Mouse (Mus musculus) CH12.LX (cell line): ENCODE measurements around the gene Trip12. TPM values are rescaled to one million over a fixed set of nuclear protein-coding genes. Genes with fewer than 3 reads are reported as not detected.

ENCODE experiments used
- DNase-seq: peaks from one replicate; pipeline ENCODE4 v3.0.0-alpha.2; 2013; ENCODE audit errors: extremely low read depth
- H3K27ac ChIP-seq: 2 replicates; pipeline ENCODE4 v1.5.1; 2012; ENCODE audit warnings: low read depth, mild to moderate bottlenecking, control low read depth, moderate library complexity; ENCODE audit not compliant: insufficient read depth
- H3K27me3 ChIP-seq: replicated peaks from 2 replicates; pipeline ENCODE3; 2012; ENCODE audit warnings: inconsistent platforms
- H3K36me3 ChIP-seq, 2 experiments: replicated peaks in 1 of 2; 2 replicates each; pipeline versions ENCODE3 to v1.6.1; 2012; ENCODE audit warnings: inconsistent platforms in 1 of 2, low read length in 1 of 2, mild to moderate bottlenecking in 1 of 2, mixed read lengths in 1 of 2, moderate library complexity in 1 of 2; ENCODE audit not compliant: control insufficient read depth in 1 of 2, insufficient read depth in 1 of 2
- H3K4me1 ChIP-seq, 2 experiments: 2 replicates each; pipeline ENCODE4 v1.6.1; 2012; ENCODE audit warnings: inconsistent platforms in 1 of 2, moderate library complexity in 1 of 2; ENCODE audit not compliant: insufficient read depth in 2 of 2, control insufficient read depth in 1 of 2
- H3K4me2 ChIP-seq: 2 replicates; pipeline ENCODE4 v1.6.1; 2012; ENCODE audit warnings: low read depth, mild to moderate bottlenecking, control low read depth; ENCODE audit not compliant: poor library complexity, insufficient read depth, severe bottlenecking
- H3K4me3 ChIP-seq, 3 experiments: fragments of 150-350 bp in 1 of 3; sonication (generic) in 1 of 3; replicated peaks in 1 of 3; 2 replicates each; pipeline versions ENCODE3 to v1.5.1; 2011 to 2012; ENCODE audit warnings: low read depth in 2 of 3, low read length in 2 of 3, mild to moderate bottlenecking in 2 of 3, moderate library complexity in 2 of 3, control low read depth in 1 of 3, improper control_type of control experiment in 1 of 3, inconsistent platforms in 1 of 3, mixed read lengths in 1 of 3; ENCODE audit not compliant: poor library complexity in 1 of 3
- H3K79me2 ChIP-seq: replicated peaks from 2 replicates; pipeline ENCODE4 v1.6.1; 2012; ENCODE audit warnings: mild to moderate bottlenecking, moderate library complexity; ENCODE audit not compliant: control insufficient read depth, poor library complexity, insufficient read depth, severe bottlenecking; ENCODE audit errors: extremely low read depth
- H3K9ac ChIP-seq: 2 replicates; pipeline ENCODE4 v1.6.1; 2012; ENCODE audit warnings: low read depth, mild to moderate bottlenecking, control low read depth, moderate library complexity; ENCODE audit not compliant: insufficient read depth
- H3K9me3 ChIP-seq: replicated peaks from 2 replicates; pipeline ENCODE3; 2012; ENCODE audit warnings: low read length, inconsistent platforms, mixed read lengths
- CHD2 ChIP-seq: IDR thresholded peaks from 2 replicates; pipeline ENCODE4 v1.6.1; 2011; ENCODE audit warnings: low read length, improper control_type of control experiment
- CTCF ChIP-seq, 2 experiments: IDR thresholded peaks in 1 of 2; conservative IDR thresholded peaks in 1 of 2; 2 replicates each; pipeline ENCODE4 v1.5.1; 2011 to 2012; ENCODE audit warnings: low read depth in 2 of 2, low read length in 2 of 2, improper control_type of control experiment in 1 of 2, inconsistent platforms in 1 of 2, mild to moderate bottlenecking in 1 of 2, moderate library complexity in 1 of 2
- ETS1 ChIP-seq: conservative IDR thresholded peaks from 2 replicates; pipeline ENCODE4 v1.6.1; 2012; ENCODE audit warnings: low read depth, mild to moderate bottlenecking, inconsistent platforms, low read length, improper control_type of control experiment, moderate library complexity
- JUND ChIP-seq: conservative IDR thresholded peaks from 2 replicates; pipeline ENCODE4 v1.6.1; 2011; ENCODE audit warnings: low read depth, low read length, improper control_type of control experiment
- MAFK ChIP-seq: IDR thresholded peaks from 2 replicates; pipeline ENCODE4 v1.6.1; 2011; ENCODE audit warnings: low read length, improper control_type of control experiment; ENCODE audit not compliant: insufficient replicate concordance
- MAZ ChIP-seq: IDR thresholded peaks from 2 replicates; pipeline ENCODE4 v1.6.1; 2012; ENCODE audit warnings: low read depth, mild to moderate bottlenecking, inconsistent platforms, low read length, improper control_type of control experiment, moderate library complexity
- MEF2A ChIP-seq: IDR thresholded peaks from 2 replicates; pipeline ENCODE4 v1.6.1; 2014; ENCODE audit warnings: low read depth, mild to moderate bottlenecking, inconsistent platforms, low read length, improper control_type of control experiment, borderline replicate concordance
- MXI1 ChIP-seq: IDR thresholded peaks from 2 replicates; pipeline ENCODE4 v1.6.1; 2011; ENCODE audit warnings: mild to moderate bottlenecking, low read depth, low read length, improper control_type of control experiment
- POLR2A ChIP-seq: IDR thresholded peaks from 2 replicates; pipeline ENCODE4 v1.6.1; 2011; ENCODE audit warnings: low read depth, mild to moderate bottlenecking, improper control_type of control experiment, low read length
- POLR2AphosphoS2 ChIP-seq: IDR thresholded peaks from 2 replicates; pipeline ENCODE4 v1.6.1; 2011; ENCODE audit warnings: low read depth, low read length, improper control_type of control experiment
- RAD21 ChIP-seq: IDR thresholded peaks from 2 replicates; pipeline ENCODE4 v1.6.1; 2011; ENCODE audit warnings: low read depth, mild to moderate bottlenecking, low read length, improper control_type of control experiment, moderate library complexity
- SMC3 ChIP-seq: IDR thresholded peaks from 2 replicates; pipeline ENCODE4 v1.6.1; 2011; ENCODE audit warnings: low read depth, low read length, improper control_type of control experiment
- TBP ChIP-seq: conservative IDR thresholded peaks from 2 replicates; pipeline ENCODE4 v1.6.1; 2011; ENCODE audit warnings: low read depth, low read length, improper control_type of control experiment
- ZC3H11A ChIP-seq: IDR thresholded peaks from 2 replicates; pipeline ENCODE4 v1.6.1; 2012; ENCODE audit warnings: low read depth, mild to moderate bottlenecking, inconsistent platforms, low read length, improper control_type of control experiment
- ZNF384 ChIP-seq: IDR thresholded peaks from 2 replicates; pipeline ENCODE4 v1.6.1; 2012; ENCODE audit warnings: low read depth, low read length, improper control_type of control experiment, inconsistent platforms
- dilution Hi-C: fragments of 300-500 bp; cut with MboI; formaldehyde crosslinking; loops from 2 replicates; pipeline ENCODE4 v1.14.3; 2020; ENCODE audit warnings: low sequenced_read_pairs; ENCODE audit not compliant: extremely low pct_unique_long_range_greater_than_20kb, extremely low pct_ligation_motif_present
- in situ Hi-C: fragments of 300-500 bp; cut with MboI; formaldehyde crosslinking; loops from 3 replicates; pipeline ENCODE4 v1.14.3; 2019; ENCODE audit warnings: low sequenced_read_pairs, low pct_ligation_motif_present, low pct_unique_long_range_greater_than_20kb, mixed read lengths
- polyA plus RNA-seq: library from polyadenylated mRNA; unstranded; fragments of >175 nt; gene quantifications from 2 replicates; pipeline ENCODE4 v1.2.1, GENCODE M21; 2012; ENCODE audit warnings: low read depth; ENCODE audit not compliant: insufficient read length
- total RNA-seq, 2 experiments: library from RNA; depleted of rRNA; stranded (reverse); fragments of 300-350 nt in 1 of 2; fragments of >200 nt in 1 of 2; gene quantifications; 2 replicates each; pipeline ENCODE4 v1.2.3; 2012 to 2014

The Trip12 gene
- total and polyA plus RNA-seq, 3 experiments: 75.6 to 93.8 (median 90.2) TPM

- Histone ChIP-seq H3K4me2 (no peak overlapping the region), H3K4me1 (peaks cover 0 to 5% of the 10 kb centered on the region in 2 experiments; a peak in 1 of 4 replicates), H3K4me3 (no peak overlapping the region), H3K27ac (no peak overlapping the region), H3K36me3 (no peaks in the 10 kb centered on the region), H3K9me3 (no peaks in the 10 kb centered on the region), H3K79me2 (no peaks in the 10 kb centered on the region), H3K27me3 (no peaks in the 10 kb centered on the region), H3K9ac (no peak overlapping the region)
- no peak for DNase-seq
- dilution Hi-C loops (no loop called here), in situ Hi-C loops (no loop called here)
- TF ChIP-seq RAD21: no peak
- TF ChIP-seq TBP: no peak
- no peak for TF ChIP-seq CHD2
- TF ChIP-seq ZNF384: no peak
- no peak for TF ChIP-seq MAZ
- TF ChIP-seq ZC3H11A: no peak
- no peak for TF ChIP-seq SMC3
- TF ChIP-seq POLR2AphosphoS2: no peak
- no peak for TF ChIP-seq ETS1
- no peak for TF ChIP-seq POLR2A
- TF ChIP-seq MXI1: no peak
- no peak for TF ChIP-seq MEF2A
These were observed 49.2 kb upstream of the Trip12 start for GRCm38 (mm10) chr1:84889330-84890004.

- DNase-seq: no peak
- H3K4me1 ChIP-seq: peaks cover 0 to 5% of the 10 kb centered on the region in 2 experiments; a peak in 1 of 4 replicates
- no peaks in the 10 kb centered on the region for H3K27me3 ChIP-seq
- H3K4me2 ChIP-seq: no peak overlapping the region
- no peaks in the 10 kb centered on the region for H3K79me2 ChIP-seq
- H3K4me3 ChIP-seq: no peak overlapping the region
- H3K27ac ChIP-seq: no peak overlapping the region
- no peaks in the 10 kb centered on the region for H3K36me3 ChIP-seq
- H3K9me3 ChIP-seq: no peaks in the 10 kb centered on the region
- dilution Hi-C loops: no loop called here
- no peak overlapping the region for H3K9ac ChIP-seq
- no peak for TF ChIP-seq ETS1
- no peak for TF ChIP-seq RAD21
- TF ChIP-seq CTCF (conservative IDR thresholded peaks at IDR 0.05 in 1 of 2, IDR thresholded peaks at IDR 0.05 in 1 of 2; ENCODE audit: low read depth in 2 of 2, low read length in 2 of 2): peak in 1 of 2 experiments; percentile 26; a peak in 2 of 4 replicates
- no peak for TF ChIP-seq ZNF384
- TF ChIP-seq POLR2AphosphoS2: no peak
- no peak for TF ChIP-seq MAFK
- no peak for TF ChIP-seq JUND
- TF ChIP-seq, all 38 proteins: peak for 1
- in situ Hi-C loops: no loop called here
These were observed 45.6 kb upstream of the Trip12 start for GRCm38 (mm10) chr1:84885921-84886320.
